Mouse (Mus musculus) embryonic facial prominence, embryonic 14.5 days (tissue): ENCODE results near the gene Mapk8ip2. TPM values are rescaled to one million over a fixed set of nuclear protein-coding genes. Genes with fewer than 3 reads are reported as not detected.

ENCODE experiments used
- polyA plus RNA-seq: library from polyadenylated mRNA; unstranded; fragments of >200 nt; fragmentation: Nextera tagmentation; extraction: Ambion mirVana; gene quantifications from 2 replicates; pipeline ENCODE4 v1.2.1, GENCODE M21; 2014

Mapk8ip2 gene
- polyA plus RNA-seq, 1 experiment from 2014 or later, result 4.3 TPM

Other genes starting within 250 kb of the Mapk8ip2 start
- 27.3 and 32.2 TPM in 2 replicates for gene Ppp6r2, start 242.4 kb upstream of the Mapk8ip2 start, polyA plus RNA-seq
- gene Sbf1, start 138.6 kb upstream of the Mapk8ip2 start, polyA plus RNA-seq, result 58.2 and 65.6 TPM in 2 replicates
- gene Adm2, start 131.2 kb upstream of the Mapk8ip2 start, polyA plus RNA-seq, result 0.21 TPM in 1 of 2 replicates, not detected in the other
- gene Miox, start 119.5 kb upstream of the Mapk8ip2 start, polyA plus RNA-seq, result not detected in 2 replicates
- 47.8 and 59.1 TPM in 2 replicates for gene Lmf2, start 98.3 kb upstream of the Mapk8ip2 start, polyA plus RNA-seq
- gene Ncaph2, start 98.2 kb upstream of the Mapk8ip2 start, polyA plus RNA-seq, result 139 and 162 TPM in 2 replicates
- gene Sco2, start 80.1 kb upstream of the Mapk8ip2 start, polyA plus RNA-seq, result 6.0 and 6.3 TPM in 2 replicates
- gene Tymp, start 76.9 kb upstream of the Mapk8ip2 start, polyA plus RNA-seq, result 1.6 TPM in 2 replicates
- 1.3 and 1.7 TPM in 2 replicates for gene Odf3b, start 74.6 kb upstream of the Mapk8ip2 start, polyA plus RNA-seq
- not detected in 2 replicates for gene Klhdc7b, start 69.0 kb upstream of the Mapk8ip2 start, polyA plus RNA-seq
- gene Syce3, start 43.4 kb upstream of the Mapk8ip2 start, polyA plus RNA-seq, result not detected in 2 replicates
- 3.9 and 7.7 TPM in 2 replicates for gene Cpt1b, start 28.1 kb upstream of the Mapk8ip2 start, polyA plus RNA-seq
- 1.1 and 2.3 TPM in 2 replicates for gene C730034F03Rik, start 24.3 kb upstream of the Mapk8ip2 start, polyA plus RNA-seq
- not detected in 2 replicates for gene Gm44502, start 24.2 kb upstream of the Mapk8ip2 start, polyA plus RNA-seq
- gene Chkb, start 24.0 kb upstream of the Mapk8ip2 start, polyA plus RNA-seq, result 44.7 and 48.1 TPM in 2 replicates
- 18.5 and 20.7 TPM in 2 replicates for gene Arsa, start 23.5 kb downstream of the Mapk8ip2 start, polyA plus RNA-seq
- gene Shank3, start 45.7 kb downstream of the Mapk8ip2 start, polyA plus RNA-seq, result 1.9 and 2.0 TPM in 2 replicates
- 0.22 and 0.38 TPM in 2 replicates for gene Acr, start 114.4 kb downstream of the Mapk8ip2 start, polyA plus RNA-seq
- 44.4 and 45.7 TPM in 2 replicates for gene Rabl2, start 138.0 kb downstream of the Mapk8ip2 start, polyA plus RNA-seq